Mouse (Mus musculus) intestine, embryonic 14.5 days (tissue): ENCODE data around the gene Coro7. TPM values are rescaled to one million over a fixed set of nuclear protein-coding genes. Genes with fewer than 3 reads are reported as not detected.

Experiments used
- ATAC-seq: fragments of 200-750 bp; cut with Nextera tagmentation; replicated peaks from 2 replicates; pipeline ENCODE4 v1.8.0; 2017; ENCODE audit warnings: low read depth, moderate number of reproducible peaks, moderate TSS enrichment, moderate library complexity; ENCODE audit not compliant: low FRiP score, low TSS enrichment
- DNase-seq: peaks from one replicate; pipeline ENCODE4 v3.0.0-alpha.2; 2018; ENCODE audit warnings: low spot score
- H3K27ac ChIP-seq: fragments of 300-500 bp; sonication (generic); 2 replicates; pipeline ENCODE4 v1.5.1; 2014; ENCODE audit warnings: low read depth, mild to moderate bottlenecking, control low read depth
- H3K27me3 ChIP-seq: fragments of 300-500 bp; sonication (generic); replicated peaks from 2 replicates; pipeline ENCODE4 v1.6.1; 2014; ENCODE audit warnings: low read length, control low read depth; ENCODE audit not compliant: control insufficient read depth, insufficient read depth
- H3K36me3 ChIP-seq: fragments of 300-500 bp; sonication (generic); 2 replicates; pipeline ENCODE4 v1.6.1; 2014; ENCODE audit warnings: low read length, control low read depth; ENCODE audit not compliant: control insufficient read depth, insufficient read depth
- H3K4me1 ChIP-seq: fragments of 300-500 bp; sonication (generic); replicated peaks from 2 replicates; pipeline ENCODE4 v1.6.1; 2014; ENCODE audit warnings: low read length, control low read depth, mixed read lengths; ENCODE audit not compliant: control insufficient read depth, insufficient read depth
- H3K4me2 ChIP-seq: fragments of 300-500 bp; sonication (generic); 2 replicates; pipeline ENCODE4 v1.6.1; 2014; ENCODE audit warnings: low read length
- H3K4me3 ChIP-seq: fragments of 300-500 bp; sonication (generic); 2 replicates; pipeline ENCODE4 v1.5.1; 2014; ENCODE audit warnings: low read depth, low read length, control low read depth, mixed read lengths
- H3K9ac ChIP-seq: fragments of 300-500 bp; sonication (generic); 2 replicates; pipeline ENCODE4 v1.6.1; 2014; ENCODE audit warnings: mild to moderate bottlenecking, low read length
- H3K9me3 ChIP-seq: fragments of 300-500 bp; sonication (generic); 2 replicates; pipeline ENCODE4 v1.6.1; 2016; ENCODE audit warnings: low read length, control low read depth; ENCODE audit not compliant: control insufficient read depth
- WGBS: fragments of 180-500 bp; shearing (Covaris S2); extraction: QIAGEN DNeasy Blood & Tissue Kit; methylation state at CpG from one replicate; pipeline ENCODE4 v1.1.7; 2014; 5-methylcytosine and 5-hydroxymethylcytosine counted together
- polyA plus RNA-seq: library from polyadenylated mRNA; unstranded; fragments of >200 nt; fragmentation: Nextera tagmentation; extraction: Ambion mirVana; gene quantifications from 2 replicates; pipeline ENCODE4 v1.2.1, GENCODE M21; 2014

The Coro7 gene
- polyA plus RNA-seq, 1 experiment from 2014 or later = 19.3 TPM

GRCm38 (mm10) chr16:4655764-4656570 lies 23.6 kb downstream of the Coro7 start:
- H3K9me3 ChIP-seq = no peaks in the 10 kb centered on the region
- peak overlapping the region; percentile 70 for H3K27ac ChIP-seq
- WGBS = 25% methylated on average over 11 of the region's 11 CpGs
- no peak overlapping the region for H3K9ac ChIP-seq
- H3K4me2 ChIP-seq = no peak overlapping the region
- H3K4me3 ChIP-seq = no peak overlapping the region
- peaks cover 35% of the 10 kb centered on the region for H3K36me3 ChIP-seq
- H3K4me1 ChIP-seq = peaks cover 25% of the 10 kb centered on the region
- H3K27me3 ChIP-seq = no peaks in the 10 kb centered on the region
- DNase-seq (no peak), ATAC-seq (no peak)

- H3K4me2 ChIP-seq = no peak overlapping the region
- H3K4me1 ChIP-seq = peaks cover 25% of the 10 kb centered on the region
- 64% methylated on average over 4 of the region's 4 CpGs for WGBS
- H3K27me3 ChIP-seq = no peaks in the 10 kb centered on the region
- H3K36me3 ChIP-seq = peaks cover 37% of the 10 kb centered on the region
- no peak overlapping the region for H3K4me3 ChIP-seq
- H3K9me3 ChIP-seq = no peaks in the 10 kb centered on the region
- ATAC-seq (no peak), DNase-seq (no peak)
- 0 out of 2 replicates have a peak overlapping the region, but pooled peaks have one; percentile 70 for H3K27ac ChIP-seq
- no peak overlapping the region for H3K9ac ChIP-seq
Observed at GRCm38 (mm10) chr16:4655251-4655734, 24.3 kb downstream of the Coro7 start.

GRCm38 (mm10) chr16:4654706-4655105 lies 24.9 kb downstream of the Coro7 start:
- DNase-seq (no peak), ATAC-seq (no peak)
- H3K27ac ChIP-seq = no peak overlapping the region

DNA sequence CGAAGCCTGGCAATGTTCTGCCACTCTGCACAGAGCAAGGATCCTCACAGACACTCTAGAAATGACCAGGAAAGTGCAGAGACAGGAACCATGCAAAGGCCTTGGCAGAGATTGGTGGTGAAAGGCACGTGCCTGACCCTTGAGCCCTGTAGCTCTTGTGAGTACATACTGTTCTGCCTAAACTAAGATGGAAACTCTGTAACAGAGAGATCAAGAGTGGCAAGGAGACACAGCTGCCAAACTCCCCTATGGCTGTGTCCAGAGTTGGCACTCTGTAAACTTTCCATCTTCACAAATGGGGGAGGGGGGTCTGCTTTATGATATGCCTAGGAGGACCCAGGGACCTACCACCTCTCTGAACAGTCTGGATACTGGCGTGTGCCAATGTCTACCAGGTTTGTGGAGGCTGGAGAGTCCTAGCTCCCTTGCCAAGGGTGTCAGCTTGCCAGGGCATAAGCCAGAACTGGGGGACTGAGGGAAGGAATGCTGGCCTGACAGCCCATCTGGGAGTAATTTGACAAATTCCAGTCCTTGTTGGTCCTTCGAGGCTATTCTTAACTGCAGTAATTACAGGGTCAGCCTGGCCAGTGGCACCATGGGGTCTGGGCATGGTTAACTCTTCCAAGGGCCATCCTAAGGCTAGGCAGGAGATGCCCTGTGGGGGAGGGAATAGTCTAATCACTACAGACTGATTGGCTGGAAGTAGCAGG lies 26.7 kb downstream of the Coro7 start:
- 61% methylated on average over 4 of the region's 4 CpGs for WGBS
- Histone ChIP-seq H3K27me3 (no peaks in the 10 kb centered on the region), H3K9ac (no peak overlapping the region), H3K4me1 (peaks cover 17% of the 10 kb centered on the region), H3K27ac (no peak overlapping the region; the same call in 1 of the 2 replicates), H3K4me3 (no peak overlapping the region), H3K9me3 (no peaks in the 10 kb centered on the region), H3K4me2 (no peak overlapping the region), H3K36me3 (peaks cover 61% of the 10 kb centered on the region)
- no peak for DNase-seq
- ATAC-seq = no peak

More at GRCm38 (mm10) chr16:4654706-4655105, 24.9 kb downstream of the Coro7 start:
- Histone ChIP-seq H3K9ac (no peak overlapping the region), H3K36me3 (peaks cover 43% of the 10 kb centered on the region), H3K4me1 (peaks cover 25% of the 10 kb centered on the region), H3K27me3 (no peaks in the 10 kb centered on the region), H3K9me3 (no peaks in the 10 kb centered on the region), H3K4me2 (no peak overlapping the region), H3K4me3 (no peak overlapping the region)
- WGBS = 86% methylated on average over 10 of the region's 10 CpGs

GRCm38 (mm10) chr16:4651624-4652023 lies 28.0 kb downstream of the Coro7 start:
- DNase-seq (no peak), ATAC-seq (no peak)
- 63% methylated on average over 7 of the region's 7 CpGs for WGBS
- Histone ChIP-seq H3K9ac (no peak overlapping the region), H3K4me1 (peaks cover 19% of the 10 kb centered on the region), H3K4me2 (no peak overlapping the region), H3K4me3 (no peak overlapping the region), H3K9me3 (no peaks in the 10 kb centered on the region), H3K27me3 (no peaks in the 10 kb centered on the region), H3K27ac (peak overlapping the region; percentile 30; the same call in 1 of the 2 replicates), H3K36me3 (peaks cover 73% of the 10 kb centered on the region)

GRCm38 (mm10) chr16:4651081-4651480 lies 28.5 kb downstream of the Coro7 start:
- Histone ChIP-seq H3K9ac (no peak overlapping the region), H3K9me3 (no peaks in the 10 kb centered on the region), H3K4me1 (peaks cover 19% of the 10 kb centered on the region), H3K36me3 (peaks cover 79% of the 10 kb centered on the region), H3K27ac (no peak overlapping the region), H3K4me2 (no peak overlapping the region), H3K27me3 (no peaks in the 10 kb centered on the region), H3K4me3 (no peak overlapping the region)
- DNase-seq (no peak), ATAC-seq (no peak)
- WGBS = 95% methylated on average over 1 of the region's 1 CpGs

DNA sequence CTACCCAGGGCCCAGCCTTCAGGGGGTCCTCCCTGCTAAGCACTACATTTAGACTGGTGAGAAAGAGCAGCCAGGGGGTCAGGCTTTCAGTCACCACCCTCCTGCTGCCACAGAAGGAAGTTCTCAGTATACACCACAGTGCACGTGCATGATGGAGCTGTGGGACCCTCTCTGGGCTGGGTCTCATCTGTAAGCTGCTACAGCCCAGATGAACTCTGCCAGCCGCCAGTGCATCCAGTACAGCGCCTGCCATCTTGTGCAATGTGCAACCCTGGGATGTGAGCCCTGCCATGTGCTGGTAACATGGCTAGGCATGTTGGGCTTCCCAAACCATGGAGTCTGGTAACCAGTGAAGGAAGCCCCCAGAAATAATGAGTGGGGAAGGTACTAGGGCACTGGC lies 29.4 kb downstream of the Coro7 start:
- H3K9ac ChIP-seq = no peak overlapping the region
- no peak overlapping the region for H3K4me2 ChIP-seq
- H3K9me3 ChIP-seq = no peaks in the 10 kb centered on the region
- H3K4me3 ChIP-seq = no peak overlapping the region
- no peaks in the 10 kb centered on the region for H3K27me3 ChIP-seq
- ATAC-seq = no peak
- WGBS = 89% methylated on average over 3 of the region's 3 CpGs
- H3K36me3 ChIP-seq = peaks cover 83% of the 10 kb centered on the region
- no peak for DNase-seq
- peaks cover 16% of the 10 kb centered on the region for H3K4me1 ChIP-seq
- H3K27ac ChIP-seq = no peak overlapping the region

DNA sequence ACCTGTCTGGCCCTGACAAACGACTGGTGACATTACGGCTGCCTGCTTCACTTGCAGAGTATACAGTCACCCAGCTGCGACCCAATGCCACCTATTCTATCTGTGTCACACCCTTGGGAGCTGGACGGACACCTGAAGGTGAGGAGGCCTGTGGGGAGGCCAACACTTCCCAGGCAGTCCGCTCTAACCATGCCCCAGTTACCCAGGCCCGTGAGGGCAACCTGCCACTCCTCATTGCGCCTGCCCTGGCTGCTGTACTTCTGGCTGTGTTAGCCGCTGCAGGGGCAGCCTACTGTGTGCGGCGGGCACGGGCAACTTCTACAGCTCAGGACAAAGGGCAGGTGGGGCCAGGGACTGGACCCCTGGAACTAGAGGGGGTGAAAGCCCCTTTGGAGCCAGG lies 29.9 kb downstream of the Coro7 start:
- Histone ChIP-seq H3K4me3 (no peak overlapping the region), H3K27me3 (no peaks in the 10 kb centered on the region), H3K4me1 (peaks cover 16% of the 10 kb centered on the region), H3K9ac (no peak overlapping the region), H3K36me3 (peaks cover 83% of the 10 kb centered on the region), H3K4me2 (no peak overlapping the region), H3K9me3 (no peaks in the 10 kb centered on the region), H3K27ac (no peak overlapping the region)
- 85% methylated on average over 11 of the region's 11 CpGs for WGBS
- no peak for ATAC-seq
- DNase-seq = no peak
